Mouse (Mus musculus): ENCODE data around the gene Dnajb8. TPM values are rescaled to one million over a fixed set of nuclear protein-coding genes. Genes with fewer than 3 reads are reported as not detected.

The Dnajb8 gene
- total RNA-seq, 4 experiments from 2014 or later, result not detected

- no peak for DNase-seq (ENCODE audit: low spot score in 2 of 2)
Observed at GRCm38 (mm10) chr6:88199001-88199717, 22.9 kb upstream of the Dnajb8 start.

GRCm38 (mm10) chr6:88199718-88200692 lies 22.1 kb upstream of the Dnajb8 start:
- no peak for DNase-seq (ENCODE audit: low spot score in 2 of 2)

DNA sequence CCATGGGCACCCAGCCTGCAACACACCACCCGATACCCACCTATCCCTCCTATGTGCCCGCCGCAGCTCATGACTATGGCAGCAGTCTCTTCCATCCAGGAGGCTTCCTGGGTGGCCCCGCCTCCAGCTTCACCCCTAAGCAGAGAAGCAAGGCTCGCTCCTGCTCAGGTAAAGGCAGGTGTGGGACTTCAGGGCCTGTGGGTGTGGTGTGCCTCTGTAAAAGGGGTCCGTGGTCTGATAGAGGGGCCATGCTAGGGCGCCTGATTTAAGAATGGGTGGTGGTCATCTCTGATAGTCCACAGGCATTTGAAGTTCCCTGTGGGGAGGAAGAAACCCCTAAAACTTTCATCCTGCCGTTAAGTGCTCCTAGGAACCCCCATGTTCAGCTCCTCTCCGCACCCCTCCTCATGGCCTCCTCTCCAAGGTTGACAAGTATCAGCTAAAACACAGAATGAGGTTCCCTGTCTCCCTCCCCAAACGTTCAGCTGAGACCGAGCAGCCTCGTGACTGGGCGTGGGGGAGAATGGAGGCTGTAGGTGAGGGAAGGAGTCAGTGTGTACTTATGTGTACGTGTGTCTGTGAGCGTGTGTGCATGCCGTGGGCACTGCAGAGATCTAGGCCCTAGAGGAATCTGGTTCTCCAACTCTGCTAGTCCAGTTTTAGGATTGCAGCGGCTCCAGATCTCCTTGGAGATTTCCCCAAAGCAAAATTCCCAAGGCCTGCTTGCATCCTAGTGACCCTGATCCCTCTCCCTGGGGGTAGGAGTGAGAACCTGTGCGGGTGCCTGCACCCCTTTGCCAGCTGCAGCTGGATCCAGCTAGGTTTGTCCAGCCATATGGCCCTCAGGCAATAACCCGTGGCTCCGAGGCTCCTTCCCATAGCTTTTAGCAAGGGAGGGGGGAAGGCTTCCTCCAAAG lies 21.1 kb upstream of the Dnajb8 start:
- no peak for DNase-seq (ENCODE audit: low spot score in 2 of 2)

DNA sequence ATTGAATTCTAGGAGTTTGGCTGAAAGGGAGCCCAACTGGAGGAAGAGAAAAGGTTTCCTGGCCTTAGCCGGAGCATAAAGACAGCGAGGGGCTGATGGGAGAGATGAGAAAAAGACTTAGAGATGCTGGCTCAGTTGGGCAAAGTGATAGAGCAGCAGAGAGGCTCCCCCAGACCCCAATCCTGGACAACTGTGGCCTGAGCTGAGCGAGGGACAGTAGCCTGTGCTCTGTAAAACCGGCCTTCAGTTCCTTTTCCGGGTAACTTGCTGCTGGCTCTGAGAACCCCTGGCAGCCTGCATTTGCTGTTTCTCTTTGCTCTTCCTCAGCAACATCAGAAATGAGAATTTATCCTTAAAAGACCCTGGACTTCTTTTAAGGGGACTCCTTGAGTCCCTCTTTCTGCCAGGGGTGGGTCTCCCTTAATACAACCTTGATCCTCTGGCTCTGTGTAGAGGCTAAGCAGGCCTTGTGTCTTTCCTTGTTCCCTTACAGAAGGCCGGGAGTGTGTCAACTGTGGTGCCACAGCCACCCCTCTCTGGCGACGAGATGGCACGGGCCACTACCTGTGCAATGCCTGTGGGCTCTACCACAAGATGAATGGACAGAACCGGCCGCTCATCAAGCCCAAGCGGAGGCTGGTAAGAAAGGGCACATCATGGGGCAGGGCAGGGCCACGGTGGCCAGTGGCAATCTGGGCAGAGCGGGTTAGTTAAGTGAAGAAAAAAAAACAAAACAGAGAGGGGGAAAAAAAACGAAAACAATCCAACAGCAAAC lies 20.0 kb upstream of the Dnajb8 start:
- no peak for DNase-seq (ENCODE audit: low spot score in 2 of 2)

- DNase-seq (ENCODE audit: low spot score in 2 of 2), result no peak
Observed at GRCm38 (mm10) chr6:88202921-88203690, 19.0 kb upstream of the Dnajb8 start.

GRCm38 (mm10) chr6:88203791-88204405 lies 18.2 kb upstream of the Dnajb8 start:
- no peak for DNase-seq (ENCODE audit: low spot score in 2 of 2)

- no peak for DNase-seq (ENCODE audit: low spot score in 2 of 2)
Observed at GRCm38 (mm10) chr6:88204531-88205385, 17.3 kb upstream of the Dnajb8 start.

GRCm38 (mm10) chr6:88205386-88205700 lies 16.7 kb upstream of the Dnajb8 start:
- DNase-seq (ENCODE audit: low spot score in 2 of 2), result no peak

- no peak for DNase-seq (ENCODE audit: low spot score in 2 of 2)
Observed at GRCm38 (mm10) chr6:88205937-88206336, 16.1 kb upstream of the Dnajb8 start.

GRCm38 (mm10) chr6:88206566-88206965 lies 15.5 kb upstream of the Dnajb8 start:
- DNase-seq (ENCODE audit: low spot score in 2 of 2), result no peak

GRCm38 (mm10) chr6:88207403-88208033 lies 14.6 kb upstream of the Dnajb8 start:
- no peak for DNase-seq (ENCODE audit: low spot score in 2 of 2)

- DNase-seq (ENCODE audit: low spot score in 2 of 2), result no peak
Observed at GRCm38 (mm10) chr6:88208321-88208720, 13.7 kb upstream of the Dnajb8 start.

DNA sequence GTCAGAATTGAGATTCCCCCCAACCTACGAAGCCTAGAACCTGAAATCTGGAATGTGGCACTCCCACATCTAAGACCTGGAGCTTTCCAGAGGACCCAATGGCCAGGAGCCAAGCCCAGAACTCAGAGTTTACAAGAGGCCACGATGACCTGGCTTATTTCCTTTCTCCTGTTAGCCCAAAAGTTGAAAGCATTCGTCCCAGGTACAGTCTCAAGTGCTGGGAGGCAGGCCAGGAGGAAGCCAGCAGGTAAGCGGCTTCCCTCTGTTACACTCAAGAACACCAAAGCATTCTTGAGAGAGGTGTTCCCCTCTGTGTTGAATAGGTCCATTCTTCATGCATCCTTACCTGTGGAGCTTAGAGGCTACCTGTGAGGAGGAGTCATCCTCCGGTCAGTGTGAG lies 12.6 kb upstream of the Dnajb8 start:
- DNase-seq (ENCODE audit: low spot score in 2 of 2), result no peak

- DNase-seq (ENCODE audit: low spot score in 2 of 2), result no peak
Observed at GRCm38 (mm10) chr6:88210182-88210581, 11.9 kb upstream of the Dnajb8 start.

DNA sequence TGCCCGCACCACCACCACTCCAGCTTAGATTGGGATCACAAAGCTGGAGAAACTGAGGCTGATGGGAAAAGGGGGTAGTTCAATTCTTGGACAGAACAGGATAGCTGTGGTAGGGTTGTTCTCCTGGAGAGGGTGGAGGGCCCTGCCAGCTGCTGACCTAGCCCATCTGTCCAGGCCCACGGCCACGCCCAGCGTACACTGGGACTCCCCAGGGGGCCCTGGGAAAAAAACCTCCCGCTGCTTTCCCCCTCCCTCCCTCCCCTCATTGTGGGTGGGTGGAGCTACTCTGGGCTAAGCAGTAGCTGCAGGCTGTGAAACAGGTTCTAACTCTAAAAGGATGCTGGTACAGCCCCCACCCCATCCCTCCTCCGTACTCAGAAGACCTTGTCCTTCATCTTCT lies 6.3 kb upstream of the Dnajb8 start:
- DNase-seq (ENCODE audit: low spot score in 2 of 2), result no peak

DNA sequence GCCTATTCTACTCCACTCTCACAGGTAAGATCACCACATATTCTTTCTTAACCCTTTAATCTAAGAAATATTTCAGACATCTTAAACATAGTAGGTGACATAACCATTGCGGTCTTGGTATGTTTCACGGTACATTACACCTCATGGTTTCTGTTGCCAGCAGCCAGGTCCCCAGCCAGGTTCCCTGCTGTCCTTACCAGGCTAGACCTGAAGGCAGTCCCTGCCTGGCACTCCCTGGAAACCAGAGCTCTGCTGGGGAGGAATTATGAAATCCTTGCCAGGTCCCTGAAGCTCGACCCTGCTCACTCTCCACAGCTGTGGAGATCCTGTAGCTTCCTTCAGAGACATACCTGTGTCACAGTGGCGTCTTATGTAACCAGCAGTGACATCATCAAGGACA lies 5.9 kb upstream of the Dnajb8 start:
- no peak for DNase-seq (ENCODE audit: low spot score in 2 of 2)

- no peak for DNase-seq (ENCODE audit: low spot score in 2 of 2)
Observed at GRCm38 (mm10) chr6:88219094-88219493, 3.0 kb upstream of the Dnajb8 start.

- no peak for DNase-seq (ENCODE audit: low spot score in 2 of 2)
Observed at GRCm38 (mm10) chr6:88226570-88226994, 4.5 kb downstream of the Dnajb8 start.

Data from gastrocnemius, adult 8-10 months (tissue).